Mouse (Mus musculus) hindbrain, embryonic 10.5 days (tissue): ENCODE measurements around the gene Vash2. TPM values are rescaled to one million over a fixed set of nuclear protein-coding genes. Genes with fewer than 3 reads are reported as not detected.

Experiments
- DNase-seq: peaks from one replicate; pipeline ENCODE4 v3.0.0-alpha.2; 2017; ENCODE audit warnings: low spot score
- H3K27ac ChIP-seq: fragments of 300-500 bp; sonication (generic); 2 replicates; pipeline ENCODE4 v1.5.1; 2016; ENCODE audit warnings: mild to moderate bottlenecking, moderate library complexity
- H3K27me3 ChIP-seq: fragments of 300-500 bp; sonication (generic); 2 replicates; pipeline ENCODE4 v1.6.1; 2016; ENCODE audit warnings: mild to moderate bottlenecking; ENCODE audit not compliant: poor library complexity, insufficient read depth, severe bottlenecking
- H3K36me3 ChIP-seq: fragments of 300-500 bp; sonication (generic); 2 replicates; pipeline ENCODE4 v1.6.1; 2016; ENCODE audit warnings: mild to moderate bottlenecking, moderate library complexity
- H3K4me1 ChIP-seq: fragments of 300-500 bp; sonication (generic); replicated peaks from 2 replicates; pipeline ENCODE4 v1.6.1; 2016; ENCODE audit warnings: mild to moderate bottlenecking
- H3K4me3 ChIP-seq: fragments of 300-500 bp; sonication (generic); 2 replicates; pipeline ENCODE4 v1.5.1; 2016; ENCODE audit warnings: mild to moderate bottlenecking, moderate library complexity
- H3K9me3 ChIP-seq: fragments of 300-500 bp; sonication (generic); 2 replicates; pipeline ENCODE4 v1.6.1; 2016; ENCODE audit warnings: mild to moderate bottlenecking, moderate library complexity
- WGBS: fragments of 180-500 bp; shearing (Covaris S2); methylation state at CpG from one replicate; pipeline ENCODE4 v1.1.7; 2016; 5-methylcytosine and 5-hydroxymethylcytosine counted together
- polyA plus RNA-seq: library from polyadenylated mRNA; unstranded; fragments of >200 nt; fragmentation: Nextera tagmentation; extraction: Ambion mirVana; gene quantifications from 2 replicates; pipeline ENCODE4 v1.2.1, GENCODE M21; 2016

The Vash2 gene
- polyA plus RNA-seq, 1 experiment from 2014 or later: 50.5 TPM

DNA sequence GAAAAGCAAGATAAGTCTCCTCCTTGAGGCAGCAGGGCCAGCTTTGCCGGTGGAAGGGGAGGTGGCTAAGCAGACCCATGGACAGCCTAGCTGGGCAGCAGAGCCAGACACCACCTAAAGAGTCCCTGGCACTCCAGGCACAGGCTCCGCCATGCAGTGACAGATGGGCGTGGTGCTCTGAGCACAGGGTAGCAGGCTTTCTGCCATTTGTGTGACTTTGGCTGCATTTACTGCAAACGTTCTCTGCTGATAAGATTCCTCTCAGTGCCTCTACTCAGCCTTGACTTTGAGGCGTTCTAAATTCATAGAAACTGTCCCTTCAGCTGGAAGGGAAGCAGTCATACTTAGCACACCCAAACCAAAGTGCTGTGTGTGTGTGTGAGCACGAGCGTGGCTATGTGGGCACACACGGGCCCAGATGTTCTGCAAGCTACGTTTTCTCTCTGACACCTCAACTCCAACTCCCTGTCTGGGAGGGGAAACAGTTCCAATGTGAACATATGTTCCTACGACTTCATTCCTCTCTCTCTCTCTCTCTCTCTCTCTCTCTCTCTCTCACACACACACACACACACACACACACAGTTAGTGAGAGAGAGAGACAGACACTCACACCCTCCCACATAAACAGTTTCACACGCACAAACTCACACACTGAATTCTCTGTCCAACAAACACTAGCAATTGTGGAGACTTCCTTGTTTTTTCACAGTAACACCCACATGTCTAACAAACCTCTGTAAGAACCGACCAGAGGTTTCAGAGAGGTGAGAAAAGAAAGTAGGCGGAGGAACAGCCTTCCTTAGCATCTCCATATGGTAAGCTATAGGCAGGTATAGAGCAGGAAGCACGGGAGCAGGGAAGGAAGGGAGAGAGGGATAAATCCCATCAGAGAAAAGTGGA, 7.1 kb downstream of the Vash2 start:
- Histone ChIP-seq H3K9me3 (no peaks in the 10 kb centered on the region), H3K27ac (no peak overlapping the region), H3K27me3 (no peaks in the 10 kb centered on the region), H3K4me1 (peaks cover 20% of the 10 kb centered on the region), H3K36me3 (peaks cover 83% of the 10 kb centered on the region), H3K4me3 (no peak overlapping the region)
- WGBS: 90% methylated on average over 14 of the region's 14 CpGs
- no peak for DNase-seq

- no peak for DNase-seq
- WGBS: 93% methylated on average over 7 of the region's 7 CpGs
- H3K4me1 ChIP-seq: peaks cover 7% of the 10 kb centered on the region
- H3K36me3 ChIP-seq: peaks cover 96% of the 10 kb centered on the region
- H3K4me3 ChIP-seq: no peak overlapping the region
- no peak overlapping the region for H3K27ac ChIP-seq
- H3K27me3 ChIP-seq: no peaks in the 10 kb centered on the region
- no peaks in the 10 kb centered on the region for H3K9me3 ChIP-seq
Measured at GRCm38 (mm10) chr1:190968010-190968409, 11.1 kb downstream of the Vash2 start.

GRCm38 (mm10) chr1:190964992-190965780, 13.9 kb downstream of the Vash2 start:
- Histone ChIP-seq H3K4me1 (peaks cover 7% of the 10 kb centered on the region), H3K9me3 (no peaks in the 10 kb centered on the region), H3K27me3 (no peaks in the 10 kb centered on the region), H3K4me3 (no peak overlapping the region), H3K27ac (no peak overlapping the region), H3K36me3 (peaks cover 97% of the 10 kb centered on the region)
- no peak for DNase-seq
- WGBS: 91% methylated on average over 15 of the region's 15 CpGs

- Histone ChIP-seq H3K4me3 (no peak overlapping the region), H3K36me3 (peaks cover 98% of the 10 kb centered on the region), H3K9me3 (no peaks in the 10 kb centered on the region), H3K27ac (no peak overlapping the region), H3K4me1 (no peaks in the 10 kb centered on the region), H3K27me3 (no peaks in the 10 kb centered on the region)
- WGBS: 91% methylated on average over 3 of the region's 3 CpGs
- DNase-seq: no peak
Measured at GRCm38 (mm10) chr1:190962760-190963159, 16.3 kb downstream of the Vash2 start.

- Histone ChIP-seq H3K27ac (no peak overlapping the region), H3K36me3 (peaks cover 100% of the 10 kb centered on the region), H3K9me3 (no peaks in the 10 kb centered on the region), H3K27me3 (no peaks in the 10 kb centered on the region), H3K4me3 (no peak overlapping the region), H3K4me1 (no peaks in the 10 kb centered on the region)
- 84% methylated on average over 5 of the region's 5 CpGs for WGBS
- DNase-seq: no peak
Measured at GRCm38 (mm10) chr1:190958821-190959220, 20.3 kb downstream of the Vash2 start.

DNA sequence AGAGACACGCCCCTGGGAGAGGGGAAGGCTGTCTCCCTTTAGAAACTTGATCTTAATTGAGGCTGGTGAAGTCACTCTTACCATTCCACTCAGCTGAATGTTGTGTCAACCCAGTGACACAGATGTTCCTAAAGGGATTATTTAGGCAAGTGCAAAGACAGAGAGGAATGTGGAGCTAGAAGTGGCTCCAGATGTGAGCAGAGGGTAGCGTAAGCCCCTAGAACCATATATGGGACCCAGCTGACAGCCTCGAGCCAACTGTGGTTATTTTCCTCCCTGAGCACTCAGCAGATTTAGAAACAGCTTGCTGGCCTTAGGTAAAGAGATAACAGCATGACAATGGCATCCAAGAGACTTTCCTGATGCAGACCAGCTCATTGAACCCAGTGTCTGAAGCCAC, 26.1 kb downstream of the Vash2 start:
- Histone ChIP-seq H3K9me3 (no peaks in the 10 kb centered on the region), H3K36me3 (peaks cover 99% of the 10 kb centered on the region)
- no peak for DNase-seq

DNA sequence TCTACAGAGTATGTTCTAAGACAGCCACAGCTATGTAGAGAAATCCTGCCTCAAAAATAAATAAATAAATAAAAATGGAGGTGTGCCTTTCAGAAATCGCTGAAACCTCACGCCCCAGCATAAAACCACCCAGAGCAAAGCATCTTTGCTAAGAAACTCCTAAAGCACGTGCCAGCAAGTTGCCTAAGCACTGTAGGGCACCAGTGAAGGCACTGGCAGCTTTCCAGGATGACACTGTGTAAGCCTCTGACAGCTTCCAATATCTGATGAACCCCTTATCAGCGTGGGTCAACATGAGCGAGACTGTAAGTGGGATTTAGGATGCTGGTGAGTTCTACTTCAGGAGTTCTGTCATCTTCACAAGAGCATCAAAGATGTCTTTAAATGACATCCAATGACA, 28.1 kb downstream of the Vash2 start:
- Histone ChIP-seq H3K4me1 (no peaks in the 10 kb centered on the region), H3K27ac (no peak overlapping the region), H3K36me3 (peaks cover 99% of the 10 kb centered on the region), H3K27me3 (no peaks in the 10 kb centered on the region), H3K4me3 (no peak overlapping the region), H3K9me3 (no peaks in the 10 kb centered on the region)
- DNase-seq: no peak
- 89% methylated on average over 5 of the region's 5 CpGs for WGBS

More for the DNA sequence above, 26.1 kb downstream of the Vash2 start:
- Histone ChIP-seq H3K27ac (no peak overlapping the region), H3K4me1 (no peaks in the 10 kb centered on the region), H3K27me3 (no peaks in the 10 kb centered on the region), H3K4me3 (no peak overlapping the region)
- WGBS: 77% methylated on average over 3 of the region's 3 CpGs

DNA sequence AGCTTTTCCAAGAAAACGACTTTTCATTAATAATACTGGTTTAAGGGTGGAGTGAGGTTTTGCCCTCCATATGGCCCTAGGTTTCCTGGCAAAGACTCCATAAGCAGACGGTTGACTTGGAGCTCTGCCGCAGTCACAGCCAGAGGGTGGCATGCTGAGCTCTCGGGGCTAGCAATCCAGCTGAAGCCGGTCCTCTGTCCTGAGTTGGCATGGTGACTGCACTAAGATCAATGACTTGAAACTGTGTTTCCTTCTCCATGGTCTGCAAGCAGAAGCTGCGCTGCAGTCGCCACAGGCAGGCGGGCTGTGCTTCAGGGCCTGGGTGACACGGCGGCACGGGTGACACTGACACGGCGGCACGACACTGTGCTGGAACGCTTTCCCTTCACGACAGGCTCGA, 30.2 kb downstream of the Vash2 start:
- Histone ChIP-seq H3K4me1 (no peaks in the 10 kb centered on the region), H3K36me3 (peaks cover 99% of the 10 kb centered on the region), H3K27me3 (no peaks in the 10 kb centered on the region), H3K4me3 (no peak overlapping the region), H3K9me3 (no peaks in the 10 kb centered on the region), H3K27ac (no peak overlapping the region)
- WGBS: 94% methylated on average over 17 of the region's 17 CpGs
- no peak for DNase-seq

- Histone ChIP-seq H3K4me3 (no peak overlapping the region), H3K4me1 (no peaks in the 10 kb centered on the region), H3K27ac (no peak overlapping the region), H3K9me3 (no peaks in the 10 kb centered on the region), H3K36me3 (peaks cover 99% of the 10 kb centered on the region), H3K27me3 (no peaks in the 10 kb centered on the region)
- 93% methylated on average over 7 of the region's 7 CpGs for WGBS
- DNase-seq: no peak
Measured at GRCm38 (mm10) chr1:190948439-190948838, 30.7 kb downstream of the Vash2 start.

DNA sequence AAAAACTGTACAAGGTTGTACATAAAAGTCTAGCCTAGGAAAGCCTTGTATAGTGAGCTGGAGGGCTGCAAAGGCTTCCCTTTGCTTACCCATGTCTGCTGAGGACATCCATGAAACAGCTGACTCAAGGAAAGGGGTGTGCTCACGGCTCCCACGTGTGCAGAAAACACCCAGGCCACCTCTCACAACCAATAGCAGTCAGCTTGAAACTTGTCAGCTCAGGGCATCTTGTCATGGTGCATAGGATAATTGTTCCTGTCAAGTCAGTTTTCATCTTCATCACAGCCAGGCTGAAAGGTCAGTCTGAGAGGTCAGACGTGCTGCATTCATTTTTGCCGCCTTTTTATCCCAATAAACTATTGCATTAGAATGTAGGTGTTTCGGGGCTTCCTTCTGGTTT, 31.1 kb downstream of the Vash2 start:
- Histone ChIP-seq H3K27me3 (no peaks in the 10 kb centered on the region), H3K36me3 (peaks cover 99% of the 10 kb centered on the region)

GRCm38 (mm10) chr1:190944109-190944760, 34.9 kb downstream of the Vash2 start:
- Histone ChIP-seq H3K27ac (no peak overlapping the region), H3K9me3 (no peaks in the 10 kb centered on the region), H3K27me3 (no peaks in the 10 kb centered on the region), H3K4me3 (no peak overlapping the region), H3K36me3 (peaks cover 100% of the 10 kb centered on the region), H3K4me1 (no peaks in the 10 kb centered on the region)
- DNase-seq: peak; percentile 70
- WGBS: 52% methylated on average over 6 of the region's 6 CpGs

More for the DNA sequence above, 31.1 kb downstream of the Vash2 start:
- WGBS: 82% methylated on average over 5 of the region's 5 CpGs
- Histone ChIP-seq H3K9me3 (no peaks in the 10 kb centered on the region), H3K4me1 (no peaks in the 10 kb centered on the region), H3K27ac (no peak overlapping the region), H3K4me3 (no peak overlapping the region)
- DNase-seq: no peak

- Histone ChIP-seq H3K9me3 (no peaks in the 10 kb centered on the region), H3K27ac (no peak overlapping the region), H3K27me3 (no peaks in the 10 kb centered on the region), H3K4me1 (no peaks in the 10 kb centered on the region), H3K4me3 (no peak overlapping the region), H3K36me3 (peaks cover 99% of the 10 kb centered on the region)
- no peak for DNase-seq
- WGBS: 85% methylated on average over 7 of the region's 7 CpGs
Measured at GRCm38 (mm10) chr1:190939803-190940202, 39.3 kb downstream of the Vash2 start.
